Mouse (Mus musculus): ENCODE measurements around the gene Stk39. TPM values are rescaled to one million over a fixed set of nuclear protein-coding genes. Genes with fewer than 3 reads are reported as not detected.

Stk39 gene
- polyA plus RNA-seq, 1 experiment from 2014 or later, result 30.2 TPM

GRCm38 (mm10) chr2:68469491-68469890 lies 2.6 kb downstream of the Stk39 start:
- peaks cover 11% of the 10 kb centered on the region; the same call in 1 of the 2 replicates for H3K27me3 ChIP-seq (ENCODE audit: poor library complexity, severe bottlenecking)
- peaks cover 8% of the 10 kb centered on the region; the same call in 1 of the 2 replicates for H3K36me3 ChIP-seq (replicated peaks)
- no peaks in the 10 kb centered on the region for H3K9me3 ChIP-seq
- H3K4me1 ChIP-seq, result peaks cover 74% of the 10 kb centered on the region
- H3K4me3 ChIP-seq, result peak overlapping the region; percentile 83; the same call in 1 of the 2 replicates
- DNase-seq (ENCODE audit: extremely low spot score, low spot score), result no peak
- 79% methylated on average over 3 of the region's 3 CpGs for WGBS
- no peak overlapping the region for H3K27ac ChIP-seq

- Histone ChIP-seq H3K27me3 (ENCODE audit: poor library complexity, severe bottlenecking) (peaks cover 4% of the 10 kb centered on the region; the same call in 1 of the 2 replicates), H3K4me1 (peaks cover 77% of the 10 kb centered on the region), H3K36me3 (replicated peaks) (peaks cover 16% of the 10 kb centered on the region; the same call in 1 of the 2 replicates), H3K4me3 (no peak overlapping the region), H3K9me3 (no peaks in the 10 kb centered on the region), H3K27ac (no peak overlapping the region)
- WGBS, result 47% methylated on average over 7 of the region's 7 CpGs
- DNase-seq (ENCODE audit: extremely low spot score, low spot score), result no peak
These were observed 3.4 kb downstream of the Stk39 start for GRCm38 (mm10) chr2:68468698-68469097.

- H3K36me3 ChIP-seq (replicated peaks), result peaks cover 19% of the 10 kb centered on the region; the same call in 1 of the 2 replicates
- no peak for DNase-seq (ENCODE audit: extremely low spot score, low spot score)
- H3K27me3 ChIP-seq (ENCODE audit: poor library complexity, severe bottlenecking), result no peaks in the 10 kb centered on the region
- no peak overlapping the region for H3K27ac ChIP-seq
- H3K4me3 ChIP-seq, result no peak overlapping the region
- H3K4me1 ChIP-seq, result peaks cover 74% of the 10 kb centered on the region
- WGBS, result 90% methylated on average over 14 of the region's 14 CpGs
- no peaks in the 10 kb centered on the region for H3K9me3 ChIP-seq
These were observed 3.8 kb downstream of the Stk39 start for GRCm38 (mm10) chr2:68468259-68468658.

DNA sequence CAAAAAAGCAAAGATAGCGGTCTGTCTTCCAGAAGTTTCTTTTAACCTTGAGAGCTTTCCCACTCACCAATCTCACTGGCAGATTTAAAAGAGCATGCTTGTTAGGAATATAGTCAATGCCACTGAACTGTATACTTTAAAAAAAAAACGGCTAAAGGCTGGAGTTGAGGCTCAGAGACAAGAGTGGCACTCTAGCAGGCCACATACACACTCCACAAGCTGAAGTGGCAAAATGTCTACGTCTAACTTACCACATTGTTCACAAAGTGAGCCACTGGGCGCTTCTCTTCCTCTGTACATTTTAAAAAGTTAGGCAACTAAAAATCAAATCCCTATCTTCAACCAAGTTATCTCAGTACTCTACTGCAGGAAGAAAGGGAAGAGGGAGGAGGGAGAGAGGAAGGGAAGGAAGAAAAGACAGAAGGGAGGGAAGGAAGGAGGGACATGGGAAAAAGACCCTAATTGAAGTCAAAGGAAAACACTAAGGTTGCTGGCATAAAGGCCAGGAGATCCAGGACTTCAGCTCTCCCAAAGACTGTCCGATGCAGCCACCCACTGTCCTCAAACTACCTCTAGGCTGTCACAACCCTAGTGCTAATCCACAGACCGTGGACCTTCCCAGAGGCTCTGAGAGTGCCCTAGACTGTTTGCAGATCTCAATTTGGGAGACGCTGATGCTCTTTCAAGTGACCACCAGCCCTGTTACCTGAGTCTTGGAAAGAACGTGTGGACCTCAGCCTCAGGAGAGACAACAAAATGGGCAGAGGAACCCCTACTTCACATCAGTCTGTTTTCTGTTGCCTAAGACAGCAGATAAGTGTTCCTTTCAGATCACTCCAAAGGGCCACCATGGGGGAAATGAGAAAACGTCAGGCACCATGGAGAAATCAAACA lies 4.7 kb downstream of the Stk39 start:
- H3K9me3 ChIP-seq, result no peaks in the 10 kb centered on the region
- no peak for DNase-seq (ENCODE audit: extremely low spot score, low spot score)

GRCm38 (mm10) chr2:68466124-68467070 lies 5.7 kb downstream of the Stk39 start:
- H3K36me3 ChIP-seq (replicated peaks), result peaks cover 31% of the 10 kb centered on the region
- peaks cover 62% of the 10 kb centered on the region for H3K4me1 ChIP-seq
- H3K27ac ChIP-seq, result 0 out of 2 replicates have a peak overlapping the region, but pooled peaks have one; percentile 20
- H3K4me3 ChIP-seq, result no peak overlapping the region
- no peak for DNase-seq (ENCODE audit: extremely low spot score, low spot score)
- no peaks in the 10 kb centered on the region for H3K9me3 ChIP-seq
- 81% methylated on average over 18 of the region's 19 CpGs for WGBS
- no peaks in the 10 kb centered on the region for H3K27me3 ChIP-seq (ENCODE audit: poor library complexity, severe bottlenecking)

More for the DNA sequence above, 4.7 kb downstream of the Stk39 start:
- no peaks in the 10 kb centered on the region for H3K27me3 ChIP-seq (ENCODE audit: poor library complexity, severe bottlenecking)
- H3K36me3 ChIP-seq (replicated peaks), result peaks cover 22% of the 10 kb centered on the region
- no peak overlapping the region for H3K4me3 ChIP-seq
- no peak overlapping the region for H3K27ac ChIP-seq
- 87% methylated on average over 9 of the region's 9 CpGs for WGBS
- peaks cover 66% of the 10 kb centered on the region for H3K4me1 ChIP-seq

GRCm38 (mm10) chr2:68465266-68466123 lies 6.6 kb downstream of the Stk39 start:
- H3K36me3 ChIP-seq (replicated peaks), result peaks cover 40% of the 10 kb centered on the region
- DNase-seq (ENCODE audit: extremely low spot score, low spot score), result no peak
- no peaks in the 10 kb centered on the region for H3K27me3 ChIP-seq (ENCODE audit: poor library complexity, severe bottlenecking)
- peaks cover 53% of the 10 kb centered on the region for H3K4me1 ChIP-seq
- H3K9me3 ChIP-seq, result no peaks in the 10 kb centered on the region
- 0 out of 2 replicates have a peak overlapping the region, but pooled peaks have one; percentile 20 for H3K27ac ChIP-seq
- WGBS, result 83% methylated on average over 19 of the region's 19 CpGs
- H3K4me3 ChIP-seq, result no peak overlapping the region

- WGBS, result 95% methylated on average over 4 of the region's 4 CpGs
- H3K27ac ChIP-seq, result no peak overlapping the region
- H3K4me3 ChIP-seq, result no peak overlapping the region
- peaks cover 45% of the 10 kb centered on the region for H3K36me3 ChIP-seq (replicated peaks)
- no peaks in the 10 kb centered on the region for H3K27me3 ChIP-seq (ENCODE audit: poor library complexity, severe bottlenecking)
- DNase-seq (ENCODE audit: extremely low spot score, low spot score), result no peak
- H3K9me3 ChIP-seq, result no peaks in the 10 kb centered on the region
- peaks cover 42% of the 10 kb centered on the region for H3K4me1 ChIP-seq
These were observed 7.6 kb downstream of the Stk39 start for GRCm38 (mm10) chr2:68464456-68464855.

GRCm38 (mm10) chr2:68463801-68464200 lies 8.3 kb downstream of the Stk39 start:
- H3K9me3 ChIP-seq, result no peaks in the 10 kb centered on the region
- no peak overlapping the region for H3K4me3 ChIP-seq
- no peaks in the 10 kb centered on the region for H3K27me3 ChIP-seq (ENCODE audit: poor library complexity, severe bottlenecking)
- no peak overlapping the region for H3K27ac ChIP-seq
- no peak for DNase-seq (ENCODE audit: extremely low spot score, low spot score)
- H3K36me3 ChIP-seq (replicated peaks), result peaks cover 51% of the 10 kb centered on the region
- 77% methylated on average over 4 of the region's 4 CpGs for WGBS
- H3K4me1 ChIP-seq, result peaks cover 36% of the 10 kb centered on the region

DNA sequence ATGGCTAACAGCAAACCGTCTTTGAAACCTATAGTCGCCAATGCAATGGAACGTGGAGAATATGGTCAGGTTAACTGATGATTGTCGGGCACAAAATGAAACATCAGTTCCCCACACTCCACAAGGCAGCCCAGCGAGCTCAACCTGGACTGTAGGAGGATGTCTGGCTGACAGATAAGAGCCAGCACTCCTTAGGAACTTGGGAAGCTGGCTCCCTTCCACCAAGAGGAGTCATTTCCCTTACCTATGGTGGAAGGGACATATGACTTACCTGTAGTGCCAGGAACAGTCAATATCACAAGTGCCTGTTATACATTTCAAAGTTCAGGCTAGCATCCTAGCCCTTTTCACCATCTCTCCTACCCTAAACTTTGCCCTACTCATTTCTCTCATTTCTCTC lies 14.0 kb downstream of the Stk39 start:
- no peak for DNase-seq (ENCODE audit: extremely low spot score, low spot score)
- Histone ChIP-seq H3K4me3 (no peak overlapping the region), H3K9me3 (no peaks in the 10 kb centered on the region), H3K27me3 (ENCODE audit: poor library complexity, severe bottlenecking) (no peaks in the 10 kb centered on the region), H3K4me1 (no peaks in the 10 kb centered on the region; the same call in 1 of the 2 replicates), H3K36me3 (replicated peaks) (peaks cover 31% of the 10 kb centered on the region), H3K27ac (no peak overlapping the region)
- WGBS, result 91% methylated on average over 5 of the region's 5 CpGs

GRCm38 (mm10) chr2:68457455-68458032 lies 14.5 kb downstream of the Stk39 start:
- WGBS, result 87% methylated on average over 6 of the region's 6 CpGs
- Histone ChIP-seq H3K4me3 (no peak overlapping the region), H3K9me3 (no peaks in the 10 kb centered on the region), H3K27me3 (ENCODE audit: poor library complexity, severe bottlenecking) (no peaks in the 10 kb centered on the region), H3K36me3 (replicated peaks) (peaks cover 33% of the 10 kb centered on the region), H3K27ac (no peak overlapping the region), H3K4me1 (no peaks in the 10 kb centered on the region; the same call in 1 of the 2 replicates)
- no peak for DNase-seq (ENCODE audit: extremely low spot score, low spot score)

DNA sequence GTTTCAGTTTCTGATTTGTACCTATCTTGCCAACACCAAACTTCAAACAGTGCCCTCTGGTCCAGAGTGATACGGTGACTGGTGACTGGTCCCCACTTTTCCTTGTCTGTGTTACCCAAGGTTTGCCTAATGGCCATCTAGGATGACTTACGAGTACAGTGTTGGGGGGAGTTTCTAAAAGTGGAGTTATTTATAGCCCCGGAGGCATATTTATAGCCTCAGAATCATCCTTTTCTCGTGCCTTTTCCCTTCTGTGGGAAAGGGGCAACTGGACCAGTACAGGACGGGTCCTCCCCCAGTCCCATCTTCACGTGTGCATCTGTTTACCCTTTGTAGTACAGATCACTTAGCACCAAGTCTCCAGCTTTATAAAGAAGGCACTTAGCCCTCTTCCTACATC lies 15.2 kb downstream of the Stk39 start:
- 92% methylated on average over 6 of the region's 6 CpGs for WGBS
- no peaks in the 10 kb centered on the region for H3K9me3 ChIP-seq
- H3K4me1 ChIP-seq, result no peaks in the 10 kb centered on the region; the same call in 1 of the 2 replicates
- no peaks in the 10 kb centered on the region for H3K27me3 ChIP-seq (ENCODE audit: poor library complexity, severe bottlenecking)
- peaks cover 32% of the 10 kb centered on the region for H3K36me3 ChIP-seq (replicated peaks)
- DNase-seq (ENCODE audit: extremely low spot score, low spot score), result no peak
- H3K27ac ChIP-seq, result no peak overlapping the region
- no peak overlapping the region for H3K4me3 ChIP-seq

Measured in forebrain, embryonic 10.5 days (tissue).